Mouse (Mus musculus): ENCODE measurements around the gene Cyb5r3. TPM values are rescaled to one million over a fixed set of nuclear protein-coding genes. Genes with fewer than 3 reads are reported as not detected.

The Cyb5r3 gene
- 10 to 100 TPM; 58.4 to 85.8 (median 76.2) TPM for polyA plus RNA-seq (2017; shearing (Covaris generic))

- ATAC-seq = peak; percentile 41
Observed at GRCm38 (mm10) chr15:83172492-83173429, at the start of gene Cyb5r3. Cyb5r3 (minus strand) TSS chr15:83172592.

DNA sequence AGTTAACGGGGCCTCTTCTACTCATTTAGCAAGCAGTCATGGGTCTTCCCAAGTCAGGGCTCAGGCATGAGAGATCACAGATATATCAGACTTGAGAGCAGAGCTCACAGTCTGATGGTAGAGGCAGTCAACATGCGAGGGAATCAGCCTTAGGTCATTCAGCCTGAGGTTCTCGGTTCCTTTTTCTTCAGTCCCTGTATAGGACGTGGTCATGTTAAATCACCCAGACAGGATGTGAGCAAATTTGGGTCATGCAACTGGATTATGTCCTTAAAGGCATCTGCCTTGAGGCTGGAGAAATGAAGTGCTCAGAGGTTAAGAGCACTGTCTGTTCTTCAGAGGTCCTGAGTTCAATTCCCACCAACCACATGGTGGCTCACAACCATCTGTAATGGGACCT is 49.3 kb upstream of the Cyb5r3 start:
- no peak for ATAC-seq

DNA sequence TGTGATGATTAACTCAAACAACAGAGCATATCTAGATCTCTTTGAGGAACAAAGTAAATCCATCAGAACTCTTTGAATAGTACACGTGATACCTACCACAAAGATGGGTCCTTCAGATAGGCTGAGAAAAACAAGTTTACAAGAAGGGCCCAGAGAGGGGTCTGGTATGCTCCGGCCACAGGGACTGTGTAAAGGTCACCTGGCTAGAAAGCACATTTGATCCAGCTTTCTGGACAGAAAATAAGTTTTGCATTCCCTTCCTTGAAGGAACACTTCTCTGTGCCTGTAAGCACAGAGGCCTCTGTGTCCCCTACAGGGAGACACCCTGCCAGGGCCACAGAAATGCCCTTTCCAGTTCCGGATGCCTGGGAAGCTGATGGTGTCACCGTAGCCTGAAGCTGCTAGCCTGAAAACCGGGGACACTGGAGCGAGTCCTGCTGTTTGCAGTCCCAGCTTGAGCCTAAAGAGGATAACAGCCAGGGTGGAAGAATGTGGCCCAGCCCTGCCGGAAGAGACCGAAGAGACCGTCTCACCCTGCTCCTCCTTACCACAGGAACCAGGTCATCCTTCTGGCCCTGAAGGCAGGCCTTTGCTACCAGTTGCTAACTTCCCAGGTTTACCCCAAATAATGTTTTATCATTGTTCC is 48.1 kb upstream of the Cyb5r3 start:
- ATAC-seq = no peak

DNA sequence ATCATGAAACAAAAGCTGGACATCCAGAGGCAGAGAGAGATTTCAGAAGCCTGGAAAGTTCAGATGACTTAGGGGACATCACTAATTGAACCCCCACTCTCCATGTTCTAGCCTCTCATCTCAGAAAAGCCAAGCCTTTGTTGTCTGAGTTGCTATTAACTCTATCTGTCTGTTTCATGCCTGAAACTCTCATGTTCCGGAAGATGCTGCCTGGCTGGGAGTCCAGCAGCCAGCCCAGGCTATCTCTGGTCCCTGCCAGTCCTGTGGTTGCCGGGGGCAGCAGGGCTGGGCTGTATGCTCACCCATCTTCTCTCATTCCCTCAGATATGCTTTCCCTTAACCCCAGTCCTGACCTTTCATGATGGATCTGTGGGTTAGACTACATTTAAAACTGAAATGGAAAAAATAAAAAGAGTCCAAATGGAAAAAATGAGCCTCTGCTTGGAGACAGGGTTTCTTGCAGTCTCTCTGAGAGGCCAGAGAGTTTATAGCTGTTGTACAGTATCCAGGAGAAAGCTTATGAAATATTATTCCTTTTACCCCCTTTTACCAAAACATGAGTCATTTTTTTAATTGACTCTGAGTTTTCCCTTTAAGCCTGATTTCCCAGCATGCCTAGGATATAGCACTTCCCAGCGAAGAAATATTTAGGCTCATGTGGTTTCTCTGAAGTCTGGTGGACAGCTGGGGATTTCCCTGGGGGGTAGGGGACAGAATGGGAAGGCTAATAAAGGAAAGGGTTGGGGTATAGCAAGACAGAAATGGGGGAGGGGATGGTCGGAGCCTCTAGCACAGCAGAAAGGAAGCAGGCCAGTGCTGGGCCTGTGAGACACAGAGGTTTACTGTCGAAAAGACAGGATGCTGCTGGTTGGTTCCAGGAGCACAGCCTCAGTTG is 43.2 kb upstream of the Cyb5r3 start:
- no peak for ATAC-seq

- ATAC-seq = no peak
Observed at GRCm38 (mm10) chr15:83210229-83210628, 37.8 kb upstream of the Cyb5r3 start.

GRCm38 (mm10) chr15:83209719-83210118 is 37.3 kb upstream of the Cyb5r3 start:
- ATAC-seq = no peak

DNA sequence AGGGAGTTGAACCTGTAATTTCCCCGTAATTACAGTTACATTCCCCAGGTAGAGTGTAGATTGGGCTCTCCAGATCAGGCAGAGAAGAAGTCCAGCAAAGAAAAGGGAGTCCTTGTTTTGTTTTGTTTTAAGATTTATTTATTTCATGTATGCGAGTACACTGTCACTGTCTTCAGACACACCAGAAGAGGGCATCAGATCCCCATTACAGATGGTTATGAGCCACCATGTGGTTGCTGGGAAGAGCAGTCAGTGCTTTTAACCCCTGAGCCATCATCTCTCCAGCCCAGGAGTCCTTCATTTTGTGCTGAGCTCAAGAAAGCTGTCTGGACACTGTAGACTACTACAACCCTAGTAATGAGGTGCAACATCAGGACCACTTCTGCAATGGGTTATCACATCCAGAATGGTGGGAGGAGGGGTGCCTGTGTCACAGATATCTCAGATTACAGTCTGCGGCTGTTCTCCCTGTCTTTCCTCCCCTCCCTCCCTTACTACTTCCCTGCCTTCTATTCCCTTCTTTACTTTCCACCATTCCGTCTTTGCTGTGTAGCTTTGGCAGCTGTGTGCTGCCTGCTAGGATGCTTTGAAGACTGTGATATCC is 36.8 kb upstream of the Cyb5r3 start:
- no peak for ATAC-seq

DNA sequence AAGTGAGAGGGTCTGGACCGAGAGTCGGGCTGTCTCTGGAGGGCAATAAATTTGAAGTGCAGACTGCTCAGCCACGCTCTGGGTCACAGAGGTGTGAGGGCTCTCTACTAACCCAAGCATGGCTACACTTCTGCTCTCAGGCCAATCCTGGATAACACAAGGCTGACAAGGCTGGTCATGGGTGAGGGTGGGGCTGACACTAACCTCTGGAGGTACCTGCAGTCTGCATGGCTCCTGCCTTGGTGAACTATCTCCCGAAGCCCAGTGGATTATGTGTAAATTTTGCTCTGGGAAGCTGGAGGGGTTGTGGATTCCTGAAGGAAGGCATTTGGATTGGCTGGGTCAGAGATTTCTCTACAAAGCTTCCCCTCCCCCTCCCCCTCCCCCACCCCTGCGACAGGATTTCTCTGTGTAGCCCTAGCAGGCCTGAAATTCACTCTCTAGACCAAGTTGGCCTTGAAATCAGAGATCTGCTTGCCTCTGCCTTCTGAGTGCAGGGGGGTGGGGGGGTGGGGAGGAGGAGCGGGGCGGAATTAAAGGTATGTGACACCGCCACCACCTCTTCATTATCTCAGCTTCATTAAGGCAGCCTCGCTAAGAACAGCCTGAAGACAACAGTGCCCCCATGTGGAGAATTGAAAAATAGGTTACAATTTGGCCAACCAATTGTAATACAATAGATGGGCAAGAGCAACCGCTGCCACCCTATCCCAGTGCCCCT is 32.5 kb upstream of the Cyb5r3 start:
- peak; percentile 50 for ATAC-seq

DNA sequence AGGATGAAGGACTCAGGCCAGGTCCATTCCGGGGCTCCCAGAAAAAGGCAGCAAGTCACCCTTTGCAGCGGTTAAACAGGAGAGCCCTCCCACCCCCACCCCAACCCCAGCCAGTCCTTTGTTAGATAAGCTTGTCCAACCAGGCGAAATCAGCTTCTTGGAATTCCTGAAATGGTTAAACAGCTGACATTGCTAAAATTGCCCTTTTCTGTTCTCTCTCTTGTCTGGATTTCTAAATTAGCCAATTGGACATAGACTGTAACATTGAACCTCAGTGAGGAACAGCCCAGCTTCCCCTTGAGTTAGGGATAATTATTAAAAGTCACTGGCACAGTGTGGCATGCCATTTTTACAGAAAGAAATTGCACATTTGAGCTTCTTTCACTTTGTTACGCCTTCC is 30.0 kb upstream of the Cyb5r3 start:
- no peak for ATAC-seq

- no peak for ATAC-seq
Observed at GRCm38 (mm10) chr15:83193413-83193812, 21.0 kb upstream of the Cyb5r3 start.

GRCm38 (mm10) chr15:83182351-83182750 is 10.0 kb upstream of the Cyb5r3 start:
- ATAC-seq = no peak

DNA sequence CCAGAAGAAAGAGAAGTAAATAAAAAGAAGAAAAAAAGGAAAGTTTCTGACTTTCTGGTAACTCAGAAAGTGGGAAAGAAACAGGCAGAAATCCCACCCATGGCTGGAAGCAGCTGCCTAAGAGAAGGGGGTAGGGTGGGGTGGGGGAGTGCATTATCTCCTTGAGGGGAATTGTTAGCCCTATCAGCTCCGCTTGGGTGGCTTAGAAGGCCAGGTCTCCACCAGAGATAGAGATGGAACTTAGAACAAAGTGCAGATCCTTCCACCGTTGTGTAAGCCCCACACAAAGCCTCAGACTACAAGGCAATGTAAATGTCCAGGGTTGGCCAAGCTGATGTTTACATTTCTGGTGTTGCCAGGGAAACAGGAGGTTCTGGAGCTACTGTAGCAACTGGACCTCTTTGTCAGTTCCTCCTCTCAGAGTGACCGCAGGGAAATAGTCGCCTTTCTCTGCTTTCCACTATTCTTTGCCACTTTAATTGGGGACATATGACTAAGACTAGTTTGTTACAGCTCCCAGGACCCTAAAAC is 9.5 kb upstream of the Cyb5r3 start:
- no peak for ATAC-seq

- ATAC-seq = no peak
Observed at GRCm38 (mm10) chr15:83180004-83180403, 7.6 kb upstream of the Cyb5r3 start.

- ATAC-seq = no peak
Observed at GRCm38 (mm10) chr15:83176653-83177052, 4.3 kb upstream of the Cyb5r3 start.

GRCm38 (mm10) chr15:83173914-83174884 is 1.8 kb upstream of the Cyb5r3 start:
- ATAC-seq = no peak

DNA sequence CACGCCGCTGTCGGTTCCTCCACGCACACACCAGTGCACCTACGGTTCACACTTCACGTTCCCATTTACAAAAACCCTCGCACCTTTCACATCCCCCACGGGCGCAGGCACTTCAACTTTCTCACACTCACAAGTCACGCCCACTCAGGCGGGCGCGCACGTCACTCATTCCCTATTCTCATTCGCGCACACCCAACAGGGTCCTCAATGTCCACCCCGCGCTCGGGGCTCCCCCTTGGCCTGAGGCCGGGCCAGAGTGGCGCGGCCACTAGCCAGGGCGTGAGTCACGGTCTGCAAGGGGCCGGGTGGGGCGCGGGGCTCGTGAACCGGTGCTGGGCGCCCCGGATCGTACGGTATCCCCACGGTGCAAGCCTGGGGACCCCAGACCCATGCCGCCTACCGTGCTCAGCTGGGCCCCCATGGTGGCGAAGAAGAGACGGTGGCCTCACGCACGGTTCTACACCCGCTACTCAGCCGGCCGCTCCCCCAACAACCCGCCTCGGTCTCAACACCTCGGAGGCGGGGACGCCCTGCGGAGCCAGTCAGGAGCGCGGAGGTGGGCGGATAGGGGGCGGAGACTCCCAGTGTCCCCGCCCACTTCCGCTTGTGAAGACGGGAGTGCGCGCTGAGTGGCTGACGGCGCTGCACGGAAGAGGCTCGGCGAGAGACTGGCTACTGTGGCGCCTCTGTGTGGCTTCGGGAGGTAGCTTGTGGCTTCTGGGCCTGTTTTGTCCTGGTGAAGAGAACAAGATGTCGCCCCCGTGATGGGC is 495 bp downstream of the Cyb5r3 start:
- peak; percentile 93 for ATAC-seq

GRCm38 (mm10) chr15:83170956-83171659 is 1.3 kb downstream of the Cyb5r3 start:
- ATAC-seq = no peak

Data from inflammation-experienced regulatory T-cells, adult 6 months (primary cell).